Mouse (Mus musculus) bone marrow macrophage, adult 2 months (primary cell): ENCODE measurements around the gene Mapt.

ENCODE experiments used
- CTCF ChIP-seq: IDR thresholded peaks from 2 replicates; pipeline ENCODE4 v1.5.1; 2012; ENCODE audit warnings: low read depth, mild to moderate bottlenecking, low read length, moderate library complexity
- POLR2A ChIP-seq: IDR thresholded peaks from 2 replicates; pipeline ENCODE4 v1.6.1; 2012; ENCODE audit warnings: mild to moderate bottlenecking, low read depth, low read length, borderline replicate concordance

GRCm38 (mm10) chr11:104363823-104364600, 132.8 kb downstream of the Mapt start:
- no peak for TF ChIP-seq POLR2A
- no peak for TF ChIP-seq CTCF
